Mouse (Mus musculus): Measurements from ENCODE around the gene Prkce. TPM values are rescaled to one million over a fixed set of nuclear protein-coding genes. Genes with fewer than 3 reads are reported as not detected.

Gene Prkce
- polyA plus RNA-seq, 1 experiment from 2014 or later, result 5.2 TPM

DNA sequence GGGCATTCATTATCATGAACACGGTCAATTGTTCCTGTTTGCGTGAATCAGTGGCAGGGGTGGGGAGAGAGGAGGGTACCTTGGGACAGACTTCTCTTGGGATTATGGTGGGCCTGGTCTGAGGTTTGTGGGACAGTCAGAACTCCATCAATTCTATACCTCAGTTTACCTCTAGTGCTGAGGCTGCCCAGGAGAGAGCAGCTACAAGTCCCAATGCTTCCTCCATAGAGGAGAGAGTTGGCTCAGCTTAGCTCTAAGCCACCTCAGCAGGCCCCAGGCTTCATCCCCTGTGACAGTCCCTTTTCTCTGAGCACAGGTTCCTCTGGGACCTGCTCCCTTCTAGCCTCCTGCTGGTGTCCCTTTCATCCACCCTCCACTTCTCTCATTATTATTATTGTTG is 507.4 kb downstream of the Prkce start:
- no peak for ATAC-seq
- 81% methylated on average over 2 of the region's 2 CpGs for WGBS
- no peak overlapping the region for H3K9ac ChIP-seq (ENCODE audit: low read depth, low read length)
- H3K4me3 ChIP-seq (ENCODE audit: low read depth, low read length), result no peak overlapping the region
- H3K36me3 ChIP-seq (ENCODE audit: control insufficient read depth, insufficient read depth), result no peaks in the 10 kb centered on the region
- 0 out of 2 replicates have a peak, but pooled peaks cover 2% of the 10 kb centered on the region for H3K4me1 ChIP-seq (replicated peaks; ENCODE audit: control insufficient read depth, insufficient read depth, low read length)
- TF ChIP-seq CTCF (IDR thresholded peaks at IDR 0.05; ENCODE audit: low read depth), result no peak
- H3K9me3 ChIP-seq (ENCODE audit: control insufficient read depth), result no peaks in the 10 kb centered on the region
- no peaks in the 10 kb centered on the region for H3K27me3 ChIP-seq (replicated peaks; ENCODE audit: control insufficient read depth, insufficient read depth, low read length)
- H3K27ac ChIP-seq (ENCODE audit: low read depth, low read length), result no peak overlapping the region
- H3K4me2 ChIP-seq (replicated peaks; ENCODE audit: low read depth), result no peak overlapping the region

DNA sequence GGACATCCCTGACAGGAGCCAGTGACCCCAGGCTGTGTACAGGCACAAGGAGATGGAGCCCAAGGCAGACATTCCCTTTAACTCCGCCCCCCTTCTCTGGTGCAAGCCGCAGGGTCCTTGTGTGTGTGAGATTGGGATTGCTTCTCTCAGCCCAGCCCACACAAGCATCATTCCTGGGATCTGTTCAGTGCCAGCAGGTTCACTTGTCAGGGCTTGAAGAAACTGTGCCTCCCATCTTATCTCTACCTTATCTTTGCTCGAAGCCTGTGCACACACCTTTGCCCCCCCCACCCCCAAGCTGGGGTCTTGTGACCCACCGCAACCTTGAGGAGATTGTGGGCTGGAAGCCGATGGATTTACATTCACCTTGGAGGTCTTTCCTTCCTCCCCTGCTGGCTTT is 508.8 kb downstream of the Prkce start:
- Histone ChIP-seq H3K9me3 (ENCODE audit: control insufficient read depth) (no peaks in the 10 kb centered on the region), H3K27ac (ENCODE audit: low read depth, low read length) (no peak overlapping the region), H3K27me3 (replicated peaks; ENCODE audit: control insufficient read depth, insufficient read depth, low read length) (no peaks in the 10 kb centered on the region), H3K4me2 (replicated peaks; ENCODE audit: low read depth) (no peak overlapping the region), H3K4me3 (ENCODE audit: low read depth, low read length) (no peak overlapping the region), H3K4me1 (replicated peaks; ENCODE audit: control insufficient read depth, insufficient read depth, low read length) (0 out of 2 replicates have a peak, but pooled peaks cover 2% of the 10 kb centered on the region), H3K9ac (ENCODE audit: low read depth, low read length) (no peak overlapping the region), H3K36me3 (ENCODE audit: control insufficient read depth, insufficient read depth) (no peaks in the 10 kb centered on the region)
- ATAC-seq, result no peak
- WGBS, result 42% methylated on average over 5 of the region's 5 CpGs
- TF ChIP-seq CTCF (IDR thresholded peaks at IDR 0.05; ENCODE audit: low read depth), result no peak

DNA sequence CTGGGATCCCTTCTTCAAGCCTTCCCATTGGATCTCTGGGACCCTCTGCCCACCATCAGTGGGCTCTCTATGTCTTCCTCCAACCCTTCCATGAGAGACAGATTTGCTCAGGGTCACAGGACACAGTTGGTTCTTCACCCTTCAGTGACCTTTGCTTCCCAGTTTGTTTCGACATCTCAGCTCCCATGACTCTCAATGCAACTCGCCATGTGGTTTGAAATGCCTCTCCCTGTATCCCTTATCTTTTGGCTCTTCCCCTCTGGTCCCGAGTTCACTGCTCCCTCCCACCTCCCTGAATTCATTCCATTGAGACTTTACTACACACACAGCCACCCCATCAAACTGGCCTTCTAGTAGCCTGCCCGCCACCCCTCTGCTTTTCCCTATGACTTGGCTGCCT is 509.3 kb downstream of the Prkce start:
- no peak for ATAC-seq
- WGBS, result 56% methylated on average over 4 of the region's 4 CpGs
- no peaks in the 10 kb centered on the region for H3K9me3 ChIP-seq (ENCODE audit: control insufficient read depth)

DNA sequence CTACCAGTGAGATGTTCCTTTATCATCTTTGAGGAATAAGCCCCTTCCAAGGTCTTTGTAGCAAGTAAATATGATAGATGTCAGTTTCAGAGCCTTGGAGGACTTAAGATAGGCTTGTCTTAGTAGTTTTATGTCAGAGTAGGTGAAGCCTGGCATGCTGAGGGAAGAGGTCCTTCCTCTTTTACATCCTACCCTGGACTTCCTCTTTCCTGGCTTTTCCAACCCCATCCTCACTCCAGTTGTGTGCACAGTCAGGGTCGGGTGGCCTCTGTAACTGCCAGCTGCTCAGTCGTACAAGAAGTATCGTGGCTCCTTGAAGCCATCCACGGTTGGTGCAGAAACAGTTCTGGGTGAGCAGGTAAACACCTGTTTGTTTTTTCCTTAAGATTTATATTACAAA is 517.7 kb downstream of the Prkce start:
- TF ChIP-seq CTCF (IDR thresholded peaks at IDR 0.05; ENCODE audit: low read depth), result no peak
- ATAC-seq, result no peak
- no peaks in the 10 kb centered on the region for H3K36me3 ChIP-seq (ENCODE audit: control insufficient read depth, insufficient read depth)
- no peak overlapping the region for H3K4me3 ChIP-seq (ENCODE audit: low read depth, low read length)
- WGBS, result 80% methylated on average over 4 of the region's 4 CpGs
- no peaks in the 10 kb centered on the region for H3K9me3 ChIP-seq (ENCODE audit: control insufficient read depth)
- H3K27me3 ChIP-seq (replicated peaks; ENCODE audit: control insufficient read depth, insufficient read depth, low read length), result no peaks in the 10 kb centered on the region
- H3K4me1 ChIP-seq (replicated peaks; ENCODE audit: control insufficient read depth, insufficient read depth, low read length), result no peaks in the 10 kb centered on the region
- H3K27ac ChIP-seq (ENCODE audit: low read depth, low read length), result no peak overlapping the region
- H3K4me2 ChIP-seq (replicated peaks; ENCODE audit: low read depth), result no peak overlapping the region
- no peak overlapping the region for H3K9ac ChIP-seq (ENCODE audit: low read depth, low read length)

More for the DNA sequence above, 509.3 kb downstream of the Prkce start:
- H3K27me3 ChIP-seq (replicated peaks; ENCODE audit: control insufficient read depth, insufficient read depth, low read length), result no peaks in the 10 kb centered on the region
- no peak overlapping the region for H3K9ac ChIP-seq (ENCODE audit: low read depth, low read length)
- H3K36me3 ChIP-seq (ENCODE audit: control insufficient read depth, insufficient read depth), result no peaks in the 10 kb centered on the region
- no peak for TF ChIP-seq CTCF (IDR thresholded peaks at IDR 0.05; ENCODE audit: low read depth)
- no peak overlapping the region for H3K4me2 ChIP-seq (replicated peaks; ENCODE audit: low read depth)
- 0 out of 2 replicates have a peak, but pooled peaks cover 2% of the 10 kb centered on the region for H3K4me1 ChIP-seq (replicated peaks; ENCODE audit: control insufficient read depth, insufficient read depth, low read length)
- no peak overlapping the region for H3K4me3 ChIP-seq (ENCODE audit: low read depth, low read length)
- H3K27ac ChIP-seq (ENCODE audit: low read depth, low read length), result no peak overlapping the region

DNA sequence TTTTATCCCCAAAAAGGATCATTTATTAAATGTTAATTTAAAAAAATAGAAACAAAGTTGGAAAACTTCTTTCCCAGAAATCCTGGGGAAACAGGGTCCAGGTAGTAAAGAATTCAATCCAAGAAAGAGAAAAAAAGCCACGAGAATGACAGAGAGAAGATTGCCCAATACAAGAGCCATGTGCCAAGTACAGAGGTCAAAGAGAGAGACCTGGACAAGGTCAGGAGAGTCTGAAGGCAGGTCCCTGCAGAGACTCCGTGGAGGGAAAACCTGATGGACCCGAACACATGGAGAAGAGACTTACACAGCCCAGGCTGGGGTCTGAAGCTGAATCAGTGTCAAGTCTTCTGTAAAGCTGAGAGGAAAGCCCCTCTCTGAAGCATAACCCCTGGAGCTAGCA is 519.4 kb downstream of the Prkce start:
- Histone ChIP-seq H3K27me3 (replicated peaks; ENCODE audit: control insufficient read depth, insufficient read depth, low read length) (no peaks in the 10 kb centered on the region), H3K36me3 (ENCODE audit: control insufficient read depth, insufficient read depth) (no peaks in the 10 kb centered on the region), H3K4me2 (replicated peaks; ENCODE audit: low read depth) (no peak overlapping the region), H3K27ac (ENCODE audit: low read depth, low read length) (no peak overlapping the region), H3K4me3 (ENCODE audit: low read depth, low read length) (no peak overlapping the region), H3K4me1 (replicated peaks; ENCODE audit: control insufficient read depth, insufficient read depth, low read length) (no peaks in the 10 kb centered on the region), H3K9ac (ENCODE audit: low read depth, low read length) (no peak overlapping the region), H3K9me3 (ENCODE audit: control insufficient read depth) (no peaks in the 10 kb centered on the region)
- TF ChIP-seq CTCF (IDR thresholded peaks at IDR 0.05; ENCODE audit: low read depth), result no peak
- 65% methylated on average over 3 of the region's 3 CpGs for WGBS
- ATAC-seq, result no peak

DNA sequence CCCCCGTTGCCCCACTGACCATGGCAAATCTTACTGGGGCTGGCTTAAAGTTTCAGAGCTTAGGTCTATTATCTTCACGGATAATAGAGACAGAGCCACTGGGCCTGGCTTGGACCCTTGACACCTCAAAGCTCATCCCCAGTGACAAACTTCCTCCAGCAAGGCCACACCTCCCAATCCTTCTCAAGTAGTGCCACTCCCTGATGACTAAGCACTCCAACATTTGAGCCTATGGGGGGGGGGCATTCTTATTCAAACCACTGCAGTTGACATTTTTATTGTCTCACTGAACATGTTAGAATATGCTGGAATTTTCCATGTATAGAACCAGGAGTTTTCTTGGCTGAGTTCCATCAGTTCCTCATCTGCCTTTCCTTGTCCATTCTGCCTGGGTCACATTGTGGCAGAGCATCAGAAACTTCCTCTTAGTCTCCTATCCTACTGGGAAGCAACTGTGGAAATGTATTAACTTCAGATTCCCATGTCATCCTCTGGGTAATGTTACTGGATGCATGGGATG is 523.3 kb downstream of the Prkce start:
- Histone ChIP-seq H3K4me2 (replicated peaks; ENCODE audit: low read depth) (no peak overlapping the region), H3K9me3 (ENCODE audit: control insufficient read depth) (no peaks in the 10 kb centered on the region), H3K4me1 (replicated peaks; ENCODE audit: control insufficient read depth, insufficient read depth, low read length) (no peaks in the 10 kb centered on the region), H3K4me3 (ENCODE audit: low read depth, low read length) (no peak overlapping the region), H3K27me3 (replicated peaks; ENCODE audit: control insufficient read depth, insufficient read depth, low read length) (no peaks in the 10 kb centered on the region), H3K9ac (ENCODE audit: low read depth, low read length) (no peak overlapping the region), H3K27ac (ENCODE audit: low read depth, low read length) (no peak overlapping the region), H3K36me3 (ENCODE audit: control insufficient read depth, insufficient read depth) (no peaks in the 10 kb centered on the region)
- no peak for ATAC-seq
- no peak for TF ChIP-seq CTCF (IDR thresholded peaks at IDR 0.05; ENCODE audit: low read depth)
- WGBS, result 90% methylated on average over 2 of the region's 2 CpGs

DNA sequence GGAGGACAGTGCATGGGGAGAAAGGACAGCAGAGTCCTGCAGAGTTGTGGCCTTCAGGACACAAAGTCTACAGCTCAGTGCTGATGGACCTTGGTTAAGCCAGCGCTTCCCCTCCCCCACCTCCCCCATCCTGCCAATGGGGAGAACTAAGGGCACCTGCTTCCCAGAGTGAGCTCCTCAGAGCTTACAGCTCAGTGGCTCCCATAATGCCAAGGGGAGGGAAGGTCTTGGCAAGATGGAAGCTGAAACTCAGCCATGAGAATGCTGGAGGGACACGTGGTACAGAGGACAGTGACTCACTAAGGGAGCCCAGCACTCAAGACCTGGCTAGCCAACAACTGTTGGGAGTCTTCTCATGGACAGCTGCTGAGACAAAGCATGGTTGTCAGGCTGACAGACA is 530.2 kb downstream of the Prkce start:
- Histone ChIP-seq H3K36me3 (ENCODE audit: control insufficient read depth, insufficient read depth) (no peaks in the 10 kb centered on the region), H3K4me1 (replicated peaks; ENCODE audit: control insufficient read depth, insufficient read depth, low read length) (no peaks in the 10 kb centered on the region), H3K4me2 (replicated peaks; ENCODE audit: low read depth) (no peak overlapping the region), H3K9me3 (ENCODE audit: control insufficient read depth) (no peaks in the 10 kb centered on the region), H3K9ac (ENCODE audit: low read depth, low read length) (no peak overlapping the region), H3K27me3 (replicated peaks; ENCODE audit: control insufficient read depth, insufficient read depth, low read length) (no peaks in the 10 kb centered on the region), H3K4me3 (ENCODE audit: low read depth, low read length) (no peak overlapping the region), H3K27ac (ENCODE audit: low read depth, low read length) (no peak overlapping the region)
- no peak for TF ChIP-seq CTCF (IDR thresholded peaks at IDR 0.05; ENCODE audit: low read depth)
- no peak for ATAC-seq
- whole genome bisulfite sequencing, result 80% methylated on average over 2 of the region's 2 CpGs
